Mouse (Mus musculus): ENCODE results near the gene Slc25a53. TPM values are rescaled to one million over a fixed set of nuclear protein-coding genes. Genes with fewer than 3 reads are reported as not detected.

Gene Slc25a53
- polyA plus RNA-seq (2021; fragmentation: Nextera tagmentation), result 10.4 and 11.8 TPM in 2 replicates
- long read RNA-seq, experiment 1, transcript Slc25a53-204 (7 exons, 1,740 nt), result minor isoform, 8 of 50 reads
- long read RNA-seq, experiment 1, transcript Slc25a53-205 (7 exons, 1,737 nt), result major isoform, 21 of 50 reads
- long read RNA-seq, experiment 1, partial matches to known transcripts, result 2 of 50 reads
- long read RNA-seq, experiment 1, other reads (novel, unspliced or antisense), result 17 of 50 reads
- long read RNA-seq, experiment 2, transcript Slc25a53-205 (7 exons, 1,737 nt), result major isoform, 6 of 38 reads
- long read RNA-seq, experiment 2, partial matches to known transcripts, result 1 of 38 reads
- long read RNA-seq, experiment 2, other reads (novel, unspliced or antisense), result 27 of 38 reads

GRCm38 (mm10) chrX:137038000-137038483 is at the start of gene Slc25a53:
Gene Slc25a53 (minus strand): TSS chrX:137038302.

GRCm38 (mm10) chrX:137049425-137050225 is 11.5 kb upstream of the Slc25a53 start, which contains the start of gene Fam199x:
Gene Fam199x (plus strand): TSS chrX:137049594.

DNA sequence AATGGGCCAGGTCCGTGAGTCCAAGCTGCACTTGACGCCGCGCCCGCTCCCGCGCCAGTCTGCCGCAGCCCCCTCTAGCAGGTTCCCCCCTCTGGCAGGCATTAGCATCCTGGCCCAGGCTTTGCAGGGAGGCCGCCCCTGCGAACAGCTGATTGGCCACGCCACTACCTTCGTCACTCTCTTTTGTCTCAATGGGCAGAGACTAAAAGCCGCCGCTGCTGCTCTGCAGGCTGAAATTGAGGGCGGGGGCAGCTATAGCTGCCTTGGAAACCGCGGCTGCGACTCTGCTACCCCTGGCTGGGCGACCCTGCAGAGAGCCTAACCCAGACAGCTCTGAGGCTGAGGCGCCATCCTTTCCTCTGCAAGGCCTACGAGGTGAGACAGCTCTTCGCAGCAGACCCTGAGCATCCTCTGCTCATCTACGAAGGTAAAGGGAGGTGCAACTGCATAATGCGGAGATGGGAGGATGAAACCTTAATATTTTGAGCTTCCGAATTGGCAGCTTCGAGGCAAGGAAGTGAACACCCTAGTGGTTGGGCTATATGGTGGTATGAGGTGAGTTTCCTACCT is 45.0 kb downstream of the Slc25a53 start, which contains the start of gene Zcchc18:
Gene Zcchc18 (plus strand): TSS at position 178 of the 570 bp plus-strand sequence.

GRCm38 (mm10) chrX:136976424-136977084 is 61.5 kb downstream of the Slc25a53 start, which contains the start of the genes Tmsb15l and Tmsb15b1:
Gene Tmsb15l (minus strand): TSS chrX:136976869.
Gene Tmsb15b1 (minus strand): TSS chrX:136976874.

GRCm38 (mm10) chrX:136975397-136975796 is 62.7 kb downstream of the Slc25a53 start, which contains the start of gene Tmsb15b2:
Gene Tmsb15b2 (minus strand): TSS chrX:136975497.

Other genes with a start within 250 kb of the Slc25a53 start
- 803 and 1,072 TPM in 2 replicates for gene Plp1, start 215.6 kb downstream of the Slc25a53 start, polyA plus RNA-seq (2021; fragmentation: Nextera tagmentation)
- gene Rab9b, start 169.5 kb downstream of the Slc25a53 start, polyA plus RNA-seq (2021; fragmentation: Nextera tagmentation), result 6.4 and 9.2 TPM in 2 replicates
- not detected in 2 replicates for gene H2bfm, start 111.0 kb downstream of the Slc25a53 start, polyA plus RNA-seq (2021; fragmentation: Nextera tagmentation)
- 24.6 and 37.6 TPM in 2 replicates for gene Tmsb15b2, start 62.8 kb downstream of the Slc25a53 start, polyA plus RNA-seq (2021; fragmentation: Nextera tagmentation)
- gene Tmsb15l, start 61.4 kb downstream of the Slc25a53 start, polyA plus RNA-seq (2021; fragmentation: Nextera tagmentation), result 6.6 and 10.1 TPM in 2 replicates
- 19.3 and 27.2 TPM in 2 replicates for gene Tmsb15b1, start 61.4 kb downstream of the Slc25a53 start, polyA plus RNA-seq (2021; fragmentation: Nextera tagmentation)
- gene Zcchc18, start 45.1 kb downstream of the Slc25a53 start, polyA plus RNA-seq (2021; fragmentation: Nextera tagmentation), result 263 and 298 TPM in 2 replicates
- 1.6 and 2.0 TPM in 2 replicates for gene Fam199x, start 11.3 kb upstream of the Slc25a53 start, polyA plus RNA-seq (2021; fragmentation: Nextera tagmentation)
- gene Esx1, start 83.8 kb upstream of the Slc25a53 start, polyA plus RNA-seq (2021; fragmentation: Nextera tagmentation), result not detected in 2 replicates